Mouse (Mus musculus) NIH3T3 (cell line): Measurements from ENCODE around the gene Ccr7.

ENCODE experiments used
- DNase-seq: peaks from one replicate; pipeline ENCODE4 v3.0.0-alpha.2; 2012; ENCODE audit warnings: low read depth

The Ccr7 gene

DNA sequence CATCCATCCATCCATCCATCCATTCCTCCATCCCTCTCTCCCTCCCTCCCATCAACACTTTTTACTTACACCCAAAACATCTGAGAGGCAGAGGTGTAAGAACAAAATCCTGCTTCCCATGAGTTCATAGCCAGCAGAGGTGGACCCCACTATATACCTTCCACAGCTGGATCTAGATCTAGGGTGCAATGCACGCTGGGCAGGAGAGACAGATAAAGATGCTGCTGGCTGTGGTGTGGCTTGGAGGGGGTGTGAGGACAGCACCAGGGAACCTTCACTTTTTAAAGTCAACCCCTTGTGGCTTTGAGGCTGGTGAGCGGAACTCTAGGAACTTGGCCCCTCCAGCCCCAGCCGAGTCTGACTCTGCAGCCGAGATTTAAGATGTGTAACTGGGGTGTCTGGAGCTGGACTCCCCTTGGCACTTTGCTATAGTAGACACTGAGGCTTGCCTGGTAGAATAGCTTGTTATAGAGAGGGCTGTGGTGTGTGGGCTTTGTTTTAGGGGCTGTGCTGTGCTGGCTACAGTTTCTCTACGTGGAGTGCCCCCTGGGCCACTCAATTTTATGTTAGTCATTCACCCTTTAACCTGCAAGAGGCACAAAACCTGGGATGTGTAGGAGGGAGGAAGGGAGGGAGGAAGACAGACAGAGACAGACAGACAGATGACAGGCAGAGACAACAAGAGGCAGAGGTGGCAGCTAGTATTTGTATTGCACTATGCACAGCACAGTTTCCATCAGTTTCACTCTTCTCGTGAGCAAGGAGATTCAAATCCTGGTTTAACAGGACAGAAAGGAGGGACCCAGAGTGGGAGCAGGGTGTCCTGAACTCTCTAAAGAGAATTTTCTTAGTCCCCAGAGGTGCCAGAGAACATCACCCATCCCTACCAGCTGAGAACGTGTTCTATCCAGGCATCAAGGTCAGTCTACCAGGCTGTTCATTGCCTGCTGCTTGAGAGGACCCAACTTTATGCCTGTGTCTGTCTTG lies 817 bp downstream of the Ccr7 start:
- no peak for DNase-seq

DNA sequence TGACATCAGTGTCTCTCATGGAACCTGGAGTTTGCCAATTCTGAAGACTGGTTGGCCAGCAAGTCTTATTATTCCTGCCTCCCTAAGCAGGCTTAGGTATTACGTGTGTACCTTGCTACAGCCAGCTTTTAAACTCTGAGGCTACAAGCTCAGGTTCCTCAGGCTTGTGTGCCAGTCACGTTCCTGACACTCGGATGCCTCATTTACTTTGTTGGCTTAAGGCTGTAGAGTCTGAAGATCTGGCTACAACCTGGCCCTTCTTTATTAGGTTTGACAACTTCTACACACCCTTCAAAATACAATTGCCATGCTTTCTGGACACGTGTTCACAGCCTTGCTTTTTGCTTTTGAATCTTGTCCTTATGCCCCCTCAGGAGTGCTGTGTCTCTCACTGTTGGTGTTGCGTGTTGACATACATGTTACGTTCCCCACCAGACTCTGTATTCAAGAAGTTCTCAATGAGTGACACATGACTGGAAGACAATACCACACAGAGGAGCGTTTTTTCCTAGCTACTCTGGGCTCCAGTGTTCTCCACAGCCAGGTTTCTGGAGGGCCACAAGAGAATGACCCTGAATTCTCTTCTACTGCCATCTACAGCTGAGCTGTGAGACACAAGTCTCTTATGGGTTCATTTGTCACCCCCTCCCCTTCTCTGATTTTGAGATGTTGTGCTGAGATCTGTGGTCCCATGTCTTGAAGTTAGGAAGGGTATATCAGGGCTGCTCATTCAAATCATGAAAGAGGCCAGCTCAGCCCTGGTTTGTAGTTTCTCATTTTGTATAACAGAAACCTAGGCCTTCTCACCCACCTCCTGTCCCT lies 2.3 kb downstream of the Ccr7 start:
- DNase-seq, result no peak

DNA sequence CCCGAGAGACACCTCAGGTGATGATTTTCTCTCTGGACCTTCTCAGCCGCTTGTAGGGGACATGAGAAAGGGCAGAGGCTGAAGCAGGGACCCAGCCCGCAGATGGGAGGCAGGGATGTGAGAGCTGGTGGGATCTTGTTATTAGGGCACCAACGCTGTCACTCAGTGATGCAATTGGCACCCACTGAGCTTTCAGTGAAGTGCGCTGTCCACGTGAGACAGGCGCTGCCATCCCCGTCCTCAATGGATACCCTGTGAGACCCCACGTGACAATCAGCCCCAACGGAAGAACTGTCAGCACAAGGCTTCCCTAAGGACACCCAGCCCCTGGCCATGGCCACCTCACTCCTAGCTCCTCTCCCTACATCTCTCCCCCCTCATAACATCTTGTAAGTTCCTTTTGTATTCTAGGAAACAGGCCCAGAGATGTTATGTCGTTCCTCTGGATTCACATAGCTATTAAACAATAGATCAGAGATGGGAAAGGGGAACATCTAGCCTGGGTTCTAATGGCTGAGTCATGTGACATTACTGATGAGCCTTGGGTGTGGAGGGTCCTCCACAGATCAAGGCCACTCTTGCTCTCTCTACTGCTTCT lies 3.4 kb downstream of the Ccr7 start:
- DNase-seq, result no peak

DNA sequence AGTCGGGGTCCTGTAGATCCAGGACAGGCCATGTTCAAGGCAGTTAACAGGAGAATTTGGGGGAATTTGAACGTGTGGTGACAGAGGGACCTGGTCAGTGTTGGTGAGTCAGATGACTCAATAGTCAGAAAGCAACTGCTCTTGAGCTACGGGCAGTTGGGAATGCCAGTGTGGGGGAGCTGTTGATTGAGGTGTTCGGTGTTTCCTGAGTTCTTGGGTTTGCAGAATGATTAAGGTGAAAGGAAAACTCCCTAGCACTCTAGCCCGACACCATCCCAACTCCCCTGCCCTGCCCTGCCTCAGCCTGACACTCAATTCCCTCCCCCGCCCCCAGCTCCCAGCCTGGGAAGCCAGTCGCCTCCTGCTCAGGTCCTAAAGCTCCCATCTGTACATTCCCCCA lies 4.0 kb downstream of the Ccr7 start:
- no peak for DNase-seq

DNA sequence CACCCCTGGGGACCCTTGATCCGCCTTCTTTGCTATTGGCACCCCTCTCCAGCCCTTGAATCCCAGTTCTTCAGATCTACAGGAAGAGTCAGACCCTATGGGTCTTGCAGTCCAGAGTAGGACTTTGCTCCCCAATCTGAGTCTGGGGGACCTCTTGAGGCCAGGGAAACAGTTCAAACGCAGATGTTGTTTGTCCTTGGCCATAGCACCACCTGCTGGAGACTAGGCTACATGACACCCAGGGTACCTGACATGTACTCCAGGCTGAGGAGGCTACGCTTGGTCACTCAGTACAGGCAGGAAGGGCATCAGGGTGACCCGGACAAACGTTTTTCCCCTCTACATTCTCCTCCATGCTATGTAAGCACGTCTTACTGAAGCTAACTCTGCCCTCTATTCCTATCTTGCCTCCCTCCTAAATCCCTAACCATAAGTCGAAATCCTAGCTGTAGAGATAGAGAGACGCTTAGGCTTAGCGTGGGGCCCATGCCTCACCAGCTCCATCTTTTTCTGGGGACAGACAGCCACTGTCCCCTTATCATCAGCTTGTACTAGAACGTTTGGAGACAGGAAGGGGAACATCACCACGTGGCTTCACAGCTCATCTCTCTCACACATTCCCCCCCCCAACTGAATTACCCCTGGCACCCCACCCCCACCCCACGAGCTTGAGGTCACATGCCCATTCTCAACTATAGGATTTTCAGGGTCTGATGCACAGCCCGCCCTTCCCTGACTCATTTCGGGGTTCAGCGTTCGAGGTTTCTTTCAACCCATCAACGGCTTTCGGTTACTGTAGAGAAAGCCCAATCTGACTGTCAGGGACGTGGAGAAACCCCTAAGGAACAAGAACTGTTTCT lies 4.7 kb downstream of the Ccr7 start:
- DNase-seq, result peak; percentile 92

DNA sequence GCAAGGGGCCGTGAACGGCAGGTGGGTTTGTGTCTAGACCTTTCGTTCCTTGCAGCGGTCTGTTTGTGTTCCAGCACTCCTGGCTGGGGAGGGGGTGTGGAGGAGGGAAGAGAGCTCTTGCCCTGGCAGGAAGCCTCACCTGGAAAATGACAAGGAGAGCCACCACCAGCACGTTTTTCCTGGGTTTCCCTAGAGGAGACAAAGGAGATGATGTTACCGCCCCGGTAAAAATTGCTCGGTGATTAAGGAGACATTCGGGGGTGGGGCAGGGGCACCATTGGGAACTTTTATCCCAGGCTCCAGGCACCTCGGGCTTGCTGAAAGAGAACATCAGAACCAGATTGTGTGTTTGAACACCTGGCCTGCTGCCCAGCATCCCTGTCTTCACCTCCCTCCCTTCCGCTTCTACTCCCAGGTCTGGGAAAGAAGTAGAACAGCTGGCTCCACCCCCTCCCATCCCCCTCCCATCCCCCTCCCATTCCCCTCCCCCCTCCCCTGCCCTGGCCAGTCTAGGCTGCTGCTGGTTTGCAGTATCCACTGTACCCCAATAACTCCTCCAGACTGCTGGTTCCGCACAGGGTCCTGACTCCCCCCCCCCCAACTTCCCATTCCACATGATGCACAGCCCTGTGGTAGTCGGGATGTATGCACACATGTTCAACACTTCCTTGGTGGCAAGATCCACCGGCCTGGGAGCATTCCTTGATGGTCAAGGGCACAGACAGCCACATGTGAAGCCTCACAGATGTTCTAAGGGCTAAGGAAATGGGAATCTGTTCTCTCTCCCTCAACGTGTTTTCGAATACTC lies 5.8 kb downstream of the Ccr7 start:
- DNase-seq, result peak; percentile 91

DNA sequence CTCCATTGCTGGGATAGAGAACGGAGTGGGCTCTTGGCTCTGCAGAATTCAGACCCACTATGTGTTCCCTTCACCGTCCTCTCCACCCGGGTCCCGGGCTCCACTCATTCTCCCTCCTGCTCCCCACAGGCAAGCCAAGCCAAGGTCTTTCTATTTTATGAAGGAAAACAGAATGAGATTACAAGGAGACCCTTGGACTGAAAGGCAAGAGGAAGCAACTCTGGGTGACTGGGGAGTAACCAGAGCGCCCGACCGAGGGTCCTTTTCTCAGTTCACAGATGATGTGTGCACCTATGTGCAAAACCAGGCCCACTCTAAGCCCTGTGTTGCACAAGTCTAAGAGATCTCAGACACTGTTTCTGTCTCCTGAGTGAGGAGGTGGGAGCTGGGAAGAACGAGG lies 6.5 kb downstream of the Ccr7 start:
- DNase-seq, result no peak

DNA sequence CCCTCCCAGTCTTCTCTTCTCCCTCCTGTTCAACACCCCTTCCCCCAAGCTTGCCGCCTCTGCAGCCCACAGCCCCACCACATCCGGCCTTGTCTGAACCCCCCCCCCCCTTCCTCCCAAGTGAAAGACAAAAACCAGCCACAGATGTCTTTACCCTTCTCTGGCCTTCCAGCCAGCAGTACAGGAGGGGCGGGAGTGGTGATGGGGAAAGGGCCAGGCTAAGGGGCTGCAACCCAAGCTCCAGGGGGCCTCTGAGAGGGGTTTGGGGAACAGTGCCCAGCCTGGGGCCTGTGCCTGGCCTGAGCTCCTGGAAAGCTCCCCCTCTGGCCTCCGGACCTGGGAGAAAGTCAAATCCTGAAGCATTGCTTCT lies 7.0 kb downstream of the Ccr7 start:
- peak; percentile 74 for DNase-seq

DNA sequence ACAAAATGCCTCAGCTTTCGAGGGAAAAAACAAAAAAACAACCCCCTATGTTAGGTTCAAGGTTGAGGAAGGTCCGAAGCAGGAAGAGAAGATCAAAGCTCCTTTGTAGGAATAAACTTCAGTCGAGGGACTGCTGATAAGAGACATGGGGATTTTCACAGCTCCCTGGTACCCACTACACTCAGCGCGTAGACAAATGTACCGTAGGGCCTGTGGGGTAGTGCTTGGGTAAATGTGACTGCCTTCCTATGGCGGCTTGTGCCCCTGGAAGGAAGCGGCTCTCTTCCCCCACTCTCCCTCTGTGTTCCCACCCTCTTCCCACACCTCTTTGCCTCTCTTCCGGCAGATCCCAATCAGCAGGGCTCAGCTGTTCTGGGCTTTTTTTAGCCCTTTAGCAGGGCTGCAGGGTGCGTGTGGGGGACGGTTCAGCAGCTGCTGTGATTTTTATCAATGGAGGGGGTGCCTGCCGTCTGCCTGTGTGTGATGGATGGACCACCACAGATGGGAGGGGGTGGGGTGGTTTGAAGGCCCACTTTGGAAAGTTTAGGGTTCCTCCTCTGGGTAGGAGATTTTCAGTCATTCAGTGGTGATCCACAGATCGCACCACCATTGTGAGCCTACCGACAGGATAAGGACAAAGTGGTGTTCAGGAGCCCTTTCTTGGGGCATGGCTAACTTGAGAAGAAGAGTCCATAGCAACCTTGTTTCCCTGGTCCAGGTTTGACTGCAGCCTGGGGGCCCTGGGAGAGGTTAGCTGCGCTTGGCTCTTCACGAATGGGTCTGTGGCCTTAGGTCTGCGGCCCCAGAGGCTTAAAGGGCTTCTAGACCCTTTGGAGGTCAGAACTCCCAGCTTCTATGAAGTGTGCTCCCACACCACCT lies 7.6 kb downstream of the Ccr7 start:
- no peak for DNase-seq

DNA sequence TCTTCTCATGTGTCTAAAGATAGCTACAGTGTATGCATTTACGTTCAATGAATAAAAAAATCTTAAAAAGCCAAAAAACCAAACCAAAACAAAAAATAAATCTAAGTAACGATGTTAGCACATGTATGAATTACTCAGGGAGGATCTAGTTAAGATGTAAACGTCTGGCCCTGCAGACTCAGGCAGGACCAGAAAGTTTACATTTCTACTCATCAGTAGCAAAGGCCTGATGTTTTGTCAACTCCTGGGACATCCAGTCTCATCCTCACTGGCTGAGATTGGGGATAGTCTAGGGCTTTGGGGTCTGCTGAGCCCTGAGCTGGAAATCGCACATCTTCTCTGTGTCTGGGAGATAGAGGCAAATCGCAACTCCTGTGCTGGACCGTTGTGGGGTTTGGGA lies 8.3 kb downstream of the Ccr7 start:
- no peak for DNase-seq

DNA sequence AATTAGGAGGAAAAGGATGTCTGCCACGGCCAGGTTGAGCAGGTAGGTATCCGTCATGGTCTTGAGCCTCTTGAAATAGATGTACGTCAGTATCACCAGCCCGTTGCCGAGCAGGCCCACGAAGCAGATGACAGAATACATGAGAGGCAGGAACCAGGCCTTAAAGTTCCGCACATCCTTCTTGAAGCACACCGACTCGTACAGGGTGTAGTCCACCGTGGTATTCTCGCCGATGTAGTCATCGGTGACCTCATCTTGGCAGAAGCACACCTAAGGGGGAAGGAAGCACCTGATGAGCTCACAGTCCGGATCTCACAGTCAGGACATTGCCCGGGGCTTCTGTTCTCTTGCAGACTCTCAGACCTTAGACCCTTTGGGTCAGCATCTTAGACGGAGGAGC lies 9.1 kb downstream of the Ccr7 start:
- no peak for DNase-seq

DNA sequence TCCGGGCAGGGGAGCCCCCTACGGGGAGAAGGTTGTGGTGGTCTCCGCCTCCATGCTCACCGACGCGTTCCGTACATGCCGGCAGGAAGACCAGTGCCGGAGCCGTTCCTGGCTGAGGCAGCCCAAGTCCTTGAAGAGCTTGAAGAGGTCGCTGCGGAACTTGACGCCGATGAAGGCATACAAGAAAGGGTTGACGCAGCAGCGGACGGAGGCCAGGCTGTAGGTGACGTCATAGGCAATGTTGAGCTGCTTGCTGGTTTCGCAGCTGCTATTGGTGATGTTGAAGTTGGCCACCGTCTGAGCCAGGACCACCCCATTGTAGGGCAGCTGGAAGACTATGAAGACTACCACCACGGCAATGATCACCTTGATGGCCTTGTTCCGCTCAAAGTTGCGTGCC lies 9.9 kb downstream of the Ccr7 start:
- no peak for DNase-seq

DNA sequence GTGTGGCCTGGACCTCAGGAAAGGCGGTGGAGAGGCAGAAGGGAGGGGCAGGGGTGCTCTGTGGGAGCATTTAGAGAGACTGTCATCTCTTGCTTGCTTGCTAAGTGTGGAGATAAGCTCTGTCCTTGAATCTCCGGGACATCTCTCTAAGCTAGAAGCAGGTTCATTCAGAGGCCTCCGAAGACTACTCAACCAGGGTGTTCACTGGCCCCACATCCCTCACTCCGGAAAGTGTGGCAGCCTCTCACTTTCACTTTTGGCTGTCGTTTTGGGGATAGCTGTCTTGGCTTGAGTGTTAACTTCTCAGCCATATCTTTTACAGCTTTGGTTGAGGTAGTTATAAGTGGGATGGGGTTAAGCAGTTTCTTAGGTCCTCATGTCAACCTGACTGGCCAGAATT lies 10.4 kb downstream of the Ccr7 start:
- DNase-seq, result no peak

DNA sequence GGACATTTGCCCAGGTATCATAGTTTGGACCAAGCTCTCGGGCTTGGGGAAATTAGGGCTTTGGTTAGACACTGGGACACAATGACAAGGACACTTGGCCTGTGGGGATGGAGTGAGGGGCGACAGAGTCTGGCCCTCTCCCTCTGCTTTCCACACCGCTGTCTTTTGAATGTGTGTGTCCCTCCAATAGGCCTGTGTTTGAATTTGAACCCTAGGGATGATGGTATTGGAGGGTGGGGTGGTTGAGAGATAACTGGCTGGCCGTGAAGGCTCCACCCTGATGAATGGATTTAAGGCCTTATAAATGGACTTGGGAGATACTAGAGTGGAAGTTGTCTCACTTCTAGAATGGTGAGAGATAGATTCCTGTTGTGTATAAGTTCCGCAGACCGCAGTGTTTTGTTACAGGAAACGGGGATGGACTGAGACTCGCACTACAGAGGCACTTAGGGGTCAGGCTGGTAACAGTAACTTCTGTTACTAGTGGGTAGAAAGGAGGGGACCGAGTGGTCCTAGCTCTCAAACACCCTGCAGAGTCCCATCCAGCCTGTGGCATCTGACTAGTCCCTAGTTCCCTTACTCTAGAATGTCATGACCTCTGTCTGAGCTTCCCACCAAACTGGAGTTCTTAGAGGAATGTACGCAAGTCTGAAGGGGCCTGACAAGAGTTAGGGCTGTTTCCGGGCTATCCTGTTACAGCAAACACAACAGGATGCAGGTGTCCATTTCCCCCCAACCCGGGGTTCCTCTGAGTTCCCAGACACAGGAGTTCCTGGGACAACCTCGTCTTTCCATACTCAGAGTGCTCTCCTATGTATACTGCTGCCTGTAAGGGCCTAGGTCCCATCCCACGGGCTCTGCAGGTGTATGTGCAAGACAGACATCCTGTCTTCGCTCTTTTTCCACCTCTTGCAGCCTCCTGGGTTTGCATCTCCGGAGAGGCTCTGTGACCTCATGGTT lies 11.5 kb downstream of the Ccr7 start:
- DNase-seq, result no peak

DNA sequence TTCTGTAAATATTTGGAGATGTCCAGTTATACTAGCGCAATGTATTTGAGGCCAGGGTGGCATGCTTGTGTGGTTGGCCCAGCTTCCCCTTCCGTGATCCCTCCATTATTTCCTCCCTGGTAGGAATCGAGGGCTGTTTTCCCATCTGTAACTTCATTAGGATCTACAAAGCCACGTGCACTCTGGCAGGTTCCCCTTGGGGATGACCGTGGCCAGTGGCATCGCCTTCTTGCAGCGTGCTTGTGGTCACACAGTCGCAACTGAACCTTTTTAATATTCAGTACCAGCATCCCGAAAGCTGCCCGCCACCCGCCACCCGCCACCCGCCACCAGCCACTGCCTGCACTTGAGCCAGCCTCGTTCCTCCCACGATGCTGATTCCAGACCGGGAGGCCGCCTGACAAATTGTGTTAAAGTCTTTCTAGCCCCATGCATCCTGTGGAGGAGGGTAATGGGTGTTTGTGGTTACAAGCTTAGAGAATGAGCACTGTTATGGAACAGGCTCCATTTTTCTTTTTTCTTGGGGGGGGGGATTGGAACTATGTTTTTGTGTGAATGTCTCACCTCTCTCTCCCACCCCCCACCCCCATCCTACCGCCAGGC lies 12.3 kb downstream of the Ccr7 start:
- DNase-seq, result no peak

DNA sequence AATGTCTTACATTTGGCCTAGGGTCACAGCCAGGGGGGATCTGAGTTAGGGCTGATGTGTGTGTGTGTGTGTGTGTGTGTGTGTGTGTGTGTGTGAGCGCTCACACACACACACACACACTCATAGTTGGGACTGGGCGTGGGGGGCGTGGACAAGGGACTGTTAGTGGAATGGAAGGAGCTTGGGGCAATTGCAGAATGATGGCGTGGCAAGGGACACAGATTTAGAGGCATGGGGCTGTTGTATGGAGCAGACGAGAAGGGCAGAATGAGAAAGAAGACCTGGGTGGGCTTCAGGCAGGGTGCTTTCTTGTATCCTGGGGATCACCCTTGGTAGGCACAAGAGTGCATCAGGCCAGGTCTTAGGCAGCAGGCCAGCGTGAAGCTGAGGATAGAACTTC lies 12.8 kb downstream of the Ccr7 start:
- DNase-seq, result no peak

DNA sequence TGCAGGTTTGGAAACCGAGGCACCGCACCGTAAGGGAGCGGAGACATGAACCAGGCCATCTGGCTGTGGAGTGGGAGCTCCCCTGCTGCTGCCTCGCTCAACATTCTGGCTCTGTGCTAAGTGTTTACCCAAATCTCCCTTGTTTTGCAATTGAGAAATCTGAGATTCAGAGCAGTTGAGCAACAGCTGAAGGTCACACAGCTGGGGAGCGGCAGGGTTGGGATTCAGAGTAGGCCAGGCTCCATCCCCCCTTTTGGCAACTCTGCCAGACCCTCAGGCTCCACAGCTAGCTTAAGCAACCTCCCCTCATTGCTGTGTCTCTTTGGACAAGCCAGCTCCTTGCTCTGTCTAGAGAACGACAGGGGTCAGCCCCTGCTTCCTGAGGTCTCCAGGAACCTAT lies 13.3 kb downstream of the Ccr7 start:
- DNase-seq, result peak; percentile 97

DNA sequence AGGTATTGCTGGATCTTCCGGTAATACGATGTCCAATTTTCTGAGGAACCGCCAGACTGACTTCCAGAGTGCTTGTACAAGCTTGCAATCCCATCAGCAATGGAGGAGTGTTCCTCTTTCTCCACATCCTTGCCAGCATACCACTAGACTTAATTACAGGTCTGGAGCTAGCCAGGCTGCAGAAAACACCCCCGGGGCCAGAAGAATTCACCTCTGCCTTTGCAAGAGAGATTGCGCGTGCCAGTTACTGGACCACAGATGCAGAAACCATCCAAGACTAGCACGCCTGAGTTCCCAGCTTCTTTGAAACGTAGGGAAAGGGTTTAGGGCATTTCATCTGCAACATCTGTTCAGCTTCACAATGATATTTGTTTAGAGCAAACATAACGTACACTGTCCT lies 15.9 kb downstream of the Ccr7 start:
- peak; percentile 80 for DNase-seq
